Mouse (Mus musculus) left cerebral cortex, postnatal 4 days (tissue): ENCODE measurements around the gene Btc. TPM values are rescaled to one million over a fixed set of nuclear protein-coding genes. Genes with fewer than 3 reads are reported as not detected.

ENCODE experiments used
- DNase-seq: peaks from one replicate; pipeline ENCODE4 v3.0.0-alpha.2; 2022
- intact Hi-C: fragments of 180-260 bp; cut with DNase I; formaldehyde crosslinking; loops from one replicate; pipeline ENCODE4 v1.15.1; 2025
- total RNA-seq, 2 experiments: library from RNA; stranded (reverse); gene quantifications; 2 replicates each; pipeline ENCODE4 v1.2.3; 2021

Gene Btc
- total RNA-seq, result under 1 TPM in 1 of 2 experiments, not detected in 1; 0.28 TPM

- peak; percentile 24 for DNase-seq
- intact Hi-C loops, result no loop called here
These were observed at the start of gene Btc for GRCm38 (mm10) chr5:91402339-91403211. TSS of gene Btc (minus strand) at chr5:91402994.

GRCm38 (mm10) chr5:91444981-91445517 lies 42.3 kb upstream of the Btc start:
- DNase-seq, result peak; percentile 71
- intact Hi-C loops, result no loop called here

DNA sequence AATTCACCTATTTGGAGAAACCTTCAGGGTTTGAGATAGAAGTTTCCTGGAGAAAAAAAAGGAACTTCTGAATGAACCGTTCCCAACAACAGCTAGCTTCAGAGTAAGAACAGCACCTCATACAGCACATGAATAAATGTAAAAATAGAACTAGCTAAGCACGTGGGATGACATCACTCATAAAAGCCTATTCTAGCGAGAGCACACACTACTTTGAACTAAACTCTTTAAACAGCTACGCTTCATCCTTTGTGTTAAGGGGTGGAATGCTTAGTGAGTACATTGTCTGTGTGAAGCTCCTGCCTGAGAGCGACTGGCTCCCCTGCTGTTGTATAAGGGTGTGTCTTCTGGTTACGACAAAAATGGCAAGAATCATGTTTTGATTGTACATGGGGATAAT lies 33.8 kb upstream of the Btc start:
- DNase-seq, result no peak
- intact Hi-C loops, result no loop called here

DNA sequence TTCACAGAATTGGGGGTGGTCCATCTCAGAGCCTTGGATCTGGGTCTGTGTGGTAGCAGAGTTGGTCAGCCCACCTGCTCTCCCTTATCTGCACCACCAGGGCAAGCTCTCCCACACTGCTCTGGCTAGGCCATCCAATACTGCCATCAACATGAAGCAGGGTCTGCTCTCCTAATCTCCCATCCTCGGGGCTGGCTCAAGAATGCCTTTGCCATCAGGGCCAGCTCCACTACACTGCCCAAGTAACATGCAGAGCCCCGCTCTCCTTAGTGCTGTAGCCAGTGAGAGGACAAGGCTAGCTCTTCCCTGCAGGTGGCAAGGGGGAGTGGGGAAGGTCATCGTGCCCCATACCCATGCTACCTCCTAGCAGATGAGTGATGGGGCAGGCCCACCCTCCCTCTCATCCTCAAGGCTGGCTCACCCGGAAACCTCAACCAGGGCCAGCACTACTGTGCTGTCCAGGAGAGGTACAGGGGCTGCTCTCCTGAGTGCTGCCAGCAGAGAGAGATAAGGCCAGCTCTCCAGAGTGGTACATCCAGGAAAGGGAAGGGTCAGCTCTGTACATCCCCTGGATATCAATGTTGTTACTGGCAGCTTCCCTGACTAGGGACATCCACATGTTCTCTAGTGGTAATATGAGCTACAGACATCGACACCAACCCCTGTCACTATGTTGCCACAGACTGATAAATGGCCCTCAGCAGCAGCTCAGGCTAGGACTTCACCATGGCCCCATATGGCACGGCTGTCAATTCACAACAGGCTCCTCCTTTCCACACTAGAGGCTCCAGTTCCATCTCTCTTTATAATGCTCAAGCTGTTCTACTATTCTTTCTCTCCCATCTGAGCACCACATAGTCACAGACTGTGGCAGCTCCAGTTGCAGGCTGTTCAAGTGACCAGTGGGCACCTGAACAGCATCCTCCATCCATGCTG lies 32.2 kb upstream of the Btc start:
- DNase-seq, result peak; percentile 12
- intact Hi-C loops, result no loop called here

GRCm38 (mm10) chr5:91428547-91428946 lies 25.8 kb upstream of the Btc start:
- DNase-seq, result no peak
- intact Hi-C loops, result no loop called here

GRCm38 (mm10) chr5:91413814-91414213 lies 11.0 kb upstream of the Btc start:
- intact Hi-C loops, result no loop called here
- DNase-seq, result no peak

GRCm38 (mm10) chr5:91404263-91404662 lies 1.5 kb upstream of the Btc start:
- intact Hi-C loops, result no loop called here
- no peak for DNase-seq

- DNase-seq, result no peak
- intact Hi-C loops, result no loop called here
These were observed 487 bp upstream of the Btc start for GRCm38 (mm10) chr5:91403281-91403680.

GRCm38 (mm10) chr5:91400493-91401096 lies 2.2 kb downstream of the Btc start:
- intact Hi-C loops, result no loop called here
- DNase-seq, result no peak

- intact Hi-C loops, result no loop called here
- DNase-seq, result no peak
These were observed 27.3 kb downstream of the Btc start for GRCm38 (mm10) chr5:91375467-91375866.

- intact Hi-C loops, result no loop called here
- DNase-seq, result peak; percentile 48
These were observed 34.7 kb downstream of the Btc start for GRCm38 (mm10) chr5:91368061-91368565.

- peak; percentile 55 for DNase-seq
These were observed 35.9 kb downstream of the Btc start for GRCm38 (mm10) chr5:91366925-91367324.

GRCm38 (mm10) chr5:91363274-91363991 lies 39.4 kb downstream of the Btc start:
- no peak for DNase-seq
- intact Hi-C loops, result no loop called here

More at GRCm38 (mm10) chr5:91366925-91367324, 35.9 kb downstream of the Btc start:
- intact Hi-C loops, result no loop called here

GRCm38 (mm10) chr5:91352645-91353044 lies 50.1 kb downstream of the Btc start:
- no peak for DNase-seq
- intact Hi-C loops, result no loop called here

GRCm38 (mm10) chr5:91345681-91346080 lies 57.1 kb downstream of the Btc start:
- intact Hi-C loops, result no loop called here
- DNase-seq, result peak; percentile 68

GRCm38 (mm10) chr5:91345064-91345463 lies 57.7 kb downstream of the Btc start:
- DNase-seq, result no peak

GRCm38 (mm10) chr5:91341981-91342760 lies 60.6 kb downstream of the Btc start:
- DNase-seq, result no peak
- intact Hi-C loops, result no loop called here

More at GRCm38 (mm10) chr5:91345064-91345463, 57.7 kb downstream of the Btc start:
- intact Hi-C loops, result no loop called here

DNA sequence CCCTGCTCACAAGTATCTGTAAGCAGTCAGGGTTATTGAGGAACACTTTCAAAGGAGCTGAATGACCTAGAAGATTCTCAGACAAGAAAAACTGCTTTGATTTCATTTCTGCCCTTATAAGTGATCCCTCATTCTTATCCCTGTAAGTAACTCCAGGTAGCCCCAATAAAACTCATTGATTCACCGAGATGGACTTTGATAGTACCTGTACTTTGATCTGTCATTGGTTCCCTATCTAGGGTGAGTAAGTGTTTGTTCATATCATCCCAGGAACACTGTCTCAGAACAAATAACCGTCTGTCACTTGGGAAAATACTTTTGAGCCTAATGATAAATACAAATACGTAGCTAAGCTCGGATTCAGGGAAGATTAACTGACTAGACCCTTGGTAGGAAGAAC lies 68.6 kb downstream of the Btc start:
- intact Hi-C loops, result no loop called here
- DNase-seq, result no peak
